Mouse (Mus musculus): Measurements from ENCODE around the gene Zfp541. TPM values are rescaled to one million over a fixed set of nuclear protein-coding genes. Genes with fewer than 3 reads are reported as not detected.

Zfp541 gene
- polyA plus RNA-seq, 1 experiment from 2014 or later, result not detected

DNA sequence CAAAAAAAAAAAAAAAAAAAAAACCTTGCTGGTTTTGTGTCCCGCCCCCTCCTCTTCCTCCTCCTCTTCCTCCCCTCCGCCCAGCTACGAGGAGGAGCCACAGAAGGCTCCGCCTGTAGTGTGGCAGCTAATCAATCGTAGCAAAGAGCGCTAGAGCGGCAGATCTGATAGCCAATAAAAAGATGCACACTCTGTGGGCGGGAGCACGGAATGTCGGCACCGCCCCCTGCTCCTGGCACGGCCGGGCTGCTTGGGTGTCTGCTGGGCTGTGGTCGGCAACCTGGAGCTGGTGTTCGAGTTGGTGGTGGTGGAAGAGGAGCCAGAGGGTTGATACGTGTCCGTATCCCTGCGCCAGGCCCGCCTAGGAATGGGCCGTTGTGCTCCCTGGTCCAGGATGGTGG is 13.4 kb upstream of the Zfp541 start:
- H3K36me3 ChIP-seq (ENCODE audit: control insufficient read depth, insufficient read depth, low read length), result no peaks in the 10 kb centered on the region
- ATAC-seq (replicated peaks; ENCODE audit: insufficient number of reproducible peaks, low FRiP score, low TSS enrichment), result peak; percentile 65
- peak overlapping the region; percentile 91 for H3K27ac ChIP-seq (ENCODE audit: low read depth, low read length)
- peak overlapping the region; percentile 92 for H3K4me2 ChIP-seq
- no peaks in the 10 kb centered on the region for H3K9me3 ChIP-seq (replicated peaks; ENCODE audit: control insufficient read depth, low read length)
- peak overlapping the region; percentile 98 for H3K9ac ChIP-seq (ENCODE audit: low read depth, low read length)
- WGBS (ENCODE audit: insufficient replicate concordance), result 0% methylated on average over 20 of the region's 20 CpGs
- H3K27me3 ChIP-seq (ENCODE audit: control insufficient read depth, insufficient read depth, low read length), result no peaks in the 10 kb centered on the region
- H3K4me3 ChIP-seq (ENCODE audit: low read depth, low read length), result peak overlapping the region; percentile 86
- H3K4me1 ChIP-seq (ENCODE audit: control insufficient read depth, insufficient read depth, low read length), result peaks cover 36% of the 10 kb centered on the region

DNA sequence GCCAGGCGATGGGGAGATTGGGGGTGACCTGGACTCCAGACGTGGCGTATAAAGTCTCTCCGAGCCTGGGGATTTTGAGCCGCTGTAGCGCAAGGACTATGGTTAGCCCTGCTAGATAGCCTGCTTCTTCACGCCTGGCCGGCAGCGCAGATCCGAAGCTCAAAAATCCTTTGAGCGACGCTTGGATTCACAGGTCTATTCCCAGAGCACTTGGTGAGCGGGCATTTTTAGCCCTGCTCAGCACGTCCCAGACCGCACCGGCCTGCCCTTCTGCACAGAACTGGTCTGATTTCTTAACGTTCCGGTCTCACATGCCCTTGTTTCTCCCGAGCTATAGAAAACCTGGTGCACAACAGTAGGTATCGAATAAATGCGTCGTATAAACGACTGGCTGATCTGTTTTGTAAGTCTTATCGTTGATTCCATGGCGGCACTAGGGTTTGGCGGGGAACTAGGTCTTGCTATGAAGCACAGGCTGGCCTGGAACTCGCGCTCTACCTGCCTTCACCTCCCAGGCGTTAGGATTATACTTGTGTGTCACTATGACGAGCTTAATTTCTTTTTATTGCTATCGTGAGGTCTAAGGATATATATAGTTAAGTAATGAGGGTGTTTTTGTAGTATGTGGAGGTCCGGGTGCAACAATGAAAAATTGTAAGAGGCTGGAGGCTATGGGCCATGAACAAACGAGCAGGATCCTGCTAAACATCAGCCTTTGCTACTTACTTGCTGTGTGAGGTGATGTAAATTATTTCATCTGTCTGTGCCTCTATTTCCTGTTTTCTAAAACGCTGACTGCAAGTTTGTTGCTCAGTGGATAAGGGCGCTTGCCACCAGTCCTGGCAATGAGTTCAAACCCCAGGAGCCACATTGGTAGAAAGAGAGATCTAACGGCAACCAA is 12.7 kb upstream of the Zfp541 start:
- H3K4me1 ChIP-seq (ENCODE audit: control insufficient read depth, insufficient read depth, low read length), result peaks cover 33% of the 10 kb centered on the region

GRCm38 (mm10) chr7:16049576-16049915 is 12.1 kb upstream of the Zfp541 start:
- Histone ChIP-seq H3K4me1 (ENCODE audit: control insufficient read depth, insufficient read depth, low read length) (peaks cover 27% of the 10 kb centered on the region), H3K4me2 (peak overlapping the region; percentile 92), H3K27me3 (ENCODE audit: control insufficient read depth, insufficient read depth, low read length) (no peaks in the 10 kb centered on the region), H3K27ac (ENCODE audit: low read depth, low read length) (no peak overlapping the region), H3K4me3 (ENCODE audit: low read depth, low read length) (peak overlapping the region; percentile 86), H3K9me3 (replicated peaks; ENCODE audit: control insufficient read depth, low read length) (no peaks in the 10 kb centered on the region), H3K9ac (ENCODE audit: low read depth, low read length) (peak overlapping the region; percentile 76), H3K36me3 (ENCODE audit: control insufficient read depth, insufficient read depth, low read length) (no peaks in the 10 kb centered on the region)
- WGBS (ENCODE audit: insufficient replicate concordance), result 75% methylated on average over 7 of the region's 7 CpGs
- no peak for ATAC-seq (replicated peaks; ENCODE audit: insufficient number of reproducible peaks, low FRiP score, low TSS enrichment)

More for the DNA sequence above, 12.7 kb upstream of the Zfp541 start:
- 8% methylated on average over 36 of the region's 36 CpGs for WGBS (ENCODE audit: insufficient replicate concordance)
- no peak for ATAC-seq (replicated peaks; ENCODE audit: insufficient number of reproducible peaks, low FRiP score, low TSS enrichment)
- Histone ChIP-seq H3K27ac (ENCODE audit: low read depth, low read length) (peak overlapping the region; percentile 91), H3K4me3 (ENCODE audit: low read depth, low read length) (peak overlapping the region; percentile 86), H3K9me3 (replicated peaks; ENCODE audit: control insufficient read depth, low read length) (no peaks in the 10 kb centered on the region), H3K4me2 (peak overlapping the region; percentile 92), H3K27me3 (ENCODE audit: control insufficient read depth, insufficient read depth, low read length) (no peaks in the 10 kb centered on the region), H3K36me3 (ENCODE audit: control insufficient read depth, insufficient read depth, low read length) (no peaks in the 10 kb centered on the region), H3K9ac (ENCODE audit: low read depth, low read length) (peak overlapping the region; percentile 76)

GRCm38 (mm10) chr7:16050600-16050999 is 11.0 kb upstream of the Zfp541 start:
- no peak for ATAC-seq (replicated peaks; ENCODE audit: insufficient number of reproducible peaks, low FRiP score, low TSS enrichment)
- no peaks in the 10 kb centered on the region for H3K36me3 ChIP-seq (ENCODE audit: control insufficient read depth, insufficient read depth, low read length)
- H3K9ac ChIP-seq (ENCODE audit: low read depth, low read length), result no peak overlapping the region
- H3K9me3 ChIP-seq (replicated peaks; ENCODE audit: control insufficient read depth, low read length), result no peaks in the 10 kb centered on the region
- no peak overlapping the region for H3K4me3 ChIP-seq (ENCODE audit: low read depth, low read length)
- H3K4me1 ChIP-seq (ENCODE audit: control insufficient read depth, insufficient read depth, low read length), result peaks cover 17% of the 10 kb centered on the region
- H3K4me2 ChIP-seq, result no peak overlapping the region
- 82% methylated on average over 3 of the region's 3 CpGs for WGBS (ENCODE audit: insufficient replicate concordance)
- no peak overlapping the region for H3K27ac ChIP-seq (ENCODE audit: low read depth, low read length)
- H3K27me3 ChIP-seq (ENCODE audit: control insufficient read depth, insufficient read depth, low read length), result no peaks in the 10 kb centered on the region

GRCm38 (mm10) chr7:16051883-16052595 is 9.6 kb upstream of the Zfp541 start:
- Histone ChIP-seq H3K27ac (ENCODE audit: low read depth, low read length) (peak overlapping the region; percentile 79), H3K27me3 (ENCODE audit: control insufficient read depth, insufficient read depth, low read length) (no peaks in the 10 kb centered on the region), H3K36me3 (ENCODE audit: control insufficient read depth, insufficient read depth, low read length) (no peaks in the 10 kb centered on the region), H3K9ac (ENCODE audit: low read depth, low read length) (peak overlapping the region; percentile 79), H3K4me3 (ENCODE audit: low read depth, low read length) (peak overlapping the region; percentile 60), H3K4me1 (ENCODE audit: control insufficient read depth, insufficient read depth, low read length) (peaks cover 9% of the 10 kb centered on the region; the same call in 1 of the 2 replicates), H3K9me3 (replicated peaks; ENCODE audit: control insufficient read depth, low read length) (no peaks in the 10 kb centered on the region), H3K4me2 (peak overlapping the region; percentile 79)
- peak; percentile 27; the same call in 1 of the 2 replicates for ATAC-seq (replicated peaks; ENCODE audit: insufficient number of reproducible peaks, low FRiP score, low TSS enrichment)
- 6% methylated on average over 19 of the region's 19 CpGs for WGBS (ENCODE audit: insufficient replicate concordance)

DNA sequence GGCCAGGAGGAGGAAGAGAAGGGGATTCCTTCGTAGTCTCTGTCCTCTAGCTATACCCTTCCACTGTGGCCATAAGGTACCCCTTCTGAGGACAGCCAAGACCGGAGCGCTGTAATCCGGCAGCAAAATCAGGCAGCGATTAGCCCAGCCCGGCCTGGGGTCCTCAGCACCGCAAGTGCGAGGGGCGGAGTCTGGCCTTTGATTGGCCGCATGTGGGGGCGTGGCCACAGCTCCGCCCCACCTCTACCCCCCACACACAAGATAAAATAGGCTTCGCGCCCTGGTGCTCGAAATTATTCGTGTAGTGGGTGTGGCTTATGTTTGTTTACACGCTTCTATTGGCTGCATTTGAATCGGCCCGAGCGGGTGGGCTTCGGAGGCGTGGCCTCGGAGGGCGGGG is 8.9 kb upstream of the Zfp541 start:
- H3K9me3 ChIP-seq (replicated peaks; ENCODE audit: control insufficient read depth, low read length), result no peaks in the 10 kb centered on the region
- ATAC-seq (replicated peaks; ENCODE audit: insufficient number of reproducible peaks, low FRiP score, low TSS enrichment), result peak; percentile 82
- H3K36me3 ChIP-seq (ENCODE audit: control insufficient read depth, insufficient read depth, low read length), result no peaks in the 10 kb centered on the region
- WGBS (ENCODE audit: insufficient replicate concordance), result under 1% methylated on average over 24 of the region's 24 CpGs
- H3K9ac ChIP-seq (ENCODE audit: low read depth, low read length), result peak overlapping the region; percentile 79
- H3K27me3 ChIP-seq (ENCODE audit: control insufficient read depth, insufficient read depth, low read length), result no peaks in the 10 kb centered on the region
- H3K4me2 ChIP-seq, result peak overlapping the region; percentile 79
- peak overlapping the region; percentile 79 for H3K27ac ChIP-seq (ENCODE audit: low read depth, low read length)
- H3K4me1 ChIP-seq (ENCODE audit: control insufficient read depth, insufficient read depth, low read length), result peaks cover 9% of the 10 kb centered on the region; the same call in 1 of the 2 replicates
- H3K4me3 ChIP-seq (ENCODE audit: low read depth, low read length), result peak overlapping the region; percentile 60

DNA sequence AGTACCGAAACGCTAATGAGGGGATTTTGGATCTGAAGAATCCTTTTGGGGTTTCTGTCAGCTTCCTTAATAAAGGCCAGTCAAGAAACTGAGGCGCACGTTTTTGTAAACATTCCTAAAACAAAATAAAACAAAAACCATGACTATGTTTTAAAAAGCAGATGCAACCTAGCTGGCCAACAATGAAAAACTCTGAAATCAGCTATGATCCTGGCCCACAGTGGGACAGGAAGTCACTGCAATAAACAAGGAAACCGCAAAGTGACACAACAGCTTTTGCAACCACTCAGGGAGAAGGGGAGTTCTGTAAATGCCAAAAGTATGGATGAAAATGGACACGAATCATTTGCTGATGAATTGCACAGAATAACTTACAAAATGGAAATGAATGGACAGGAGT is 8.5 kb upstream of the Zfp541 start:
- peaks cover 9% of the 10 kb centered on the region; the same call in 1 of the 2 replicates for H3K4me1 ChIP-seq (ENCODE audit: control insufficient read depth, insufficient read depth, low read length)
- 15% methylated on average over 6 of the region's 6 CpGs for whole genome bisulfite sequencing (ENCODE audit: insufficient replicate concordance)
- no peaks in the 10 kb centered on the region for H3K36me3 ChIP-seq (ENCODE audit: control insufficient read depth, insufficient read depth, low read length)
- H3K27me3 ChIP-seq (ENCODE audit: control insufficient read depth, insufficient read depth, low read length), result no peaks in the 10 kb centered on the region
- peak overlapping the region; percentile 79 for H3K4me2 ChIP-seq
- H3K9me3 ChIP-seq (replicated peaks; ENCODE audit: control insufficient read depth, low read length), result no peaks in the 10 kb centered on the region
- no peak for ATAC-seq (replicated peaks; ENCODE audit: insufficient number of reproducible peaks, low FRiP score, low TSS enrichment)
- no peak overlapping the region for H3K9ac ChIP-seq (ENCODE audit: low read depth, low read length)
- H3K4me3 ChIP-seq (ENCODE audit: low read depth, low read length), result peak overlapping the region; percentile 60
- H3K27ac ChIP-seq (ENCODE audit: low read depth, low read length), result peak overlapping the region; percentile 31; the same call in 1 of the 2 replicates

GRCm38 (mm10) chr7:16054966-16055365 is 6.6 kb upstream of the Zfp541 start:
- ATAC-seq (replicated peaks; ENCODE audit: insufficient number of reproducible peaks, low FRiP score, low TSS enrichment), result no peak
- Histone ChIP-seq H3K4me3 (ENCODE audit: low read depth, low read length) (no peak overlapping the region), H3K4me1 (ENCODE audit: control insufficient read depth, insufficient read depth, low read length) (peaks cover under 1% of the 10 kb centered on the region; the same call in 1 of the 2 replicates), H3K36me3 (ENCODE audit: control insufficient read depth, insufficient read depth, low read length) (no peaks in the 10 kb centered on the region), H3K4me2 (no peak overlapping the region), H3K9ac (ENCODE audit: low read depth, low read length) (no peak overlapping the region), H3K9me3 (replicated peaks; ENCODE audit: control insufficient read depth, low read length) (no peaks in the 10 kb centered on the region), H3K27ac (ENCODE audit: low read depth, low read length) (no peak overlapping the region), H3K27me3 (ENCODE audit: control insufficient read depth, insufficient read depth, low read length) (no peaks in the 10 kb centered on the region)
- 55% methylated on average over 4 of the region's 4 CpGs for WGBS (ENCODE audit: insufficient replicate concordance)
